14 mouse cellular contexts compared by ENCODE assay signal in genomic region chr10:128866042-128866441, GRCm38 (mm10). TPM values are rescaled to one million over a fixed set of nuclear protein-coding genes. Genes with fewer than 3 reads are reported as not detected.
DNase-seq lines count a peak whose midpoint lies in the region; ATAC-seq and TF ChIP-seq lines count a peak whose summit lies in the region.
"Had no signal": no experiment of that assay in that cellular context is flagged by ENCODE, and none has a peak within 500 bp of the region (broad histone marks: within the 10 kb centered on the region; RNA-seq: fewer than 3 reads in every experiment).

No protein-coding gene starts in this region.

- H3K27ac ChIP-seq in layer of hippocampus, adult 2 months: no peak overlapping the region
- H3K27ac ChIP-seq: hindbrain, embryonic 15.5 days had no signal

- intact Hi-C loops in heart, postnatal 25 days (cut with DNase I): no loop called here

- peak; percentile 67 for TF ChIP-seq CTCF in layer of hippocampus, adult 2 months (conservative IDR thresholded peaks at IDR 0.05)

- no peak for DNase-seq in layer of hippocampus, adult 2 months (ENCODE audit: low spot score in 2 of 2)
- no peak for DNase-seq in layer of hippocampus, postnatal 36 days
- DNase-seq in 416B (ENCODE audit: low read depth): peak; percentile 53
- DNase-seq in CD4-positive helper T cell, adult 2 months (ENCODE audit: low read depth, low spot score): peak; percentile 9
- DNase-seq in embryo, embryonic 10.5 days (ENCODE audit: low spot score): no peak
- DNase-seq in heart, postnatal 25 days (ENCODE audit: low spot score): no peak
- DNase-seq: adrenal gland, postnatal 10 days; cerebellum, postnatal 36 days; gastrocnemius, postnatal 14 days had no signal

- ATAC-seq in common myeloid progenitor, adult 5-6 weeks (replicated peaks; ENCODE audit: low read depth, poor library complexity, severe bottlenecking): 0 out of 2 replicates have a peak, but pooled peaks have one; percentile 54
- no peak; the same call in 1 of the 2 replicates for ATAC-seq in granulocyte monocyte progenitor cell, adult 5-6 weeks (replicated peaks; ENCODE audit: poor library complexity, severe bottlenecking)
- ATAC-seq: forebrain, embryonic 16.5 days had no signal

- no peak overlapping the region for H3K4me3 ChIP-seq in layer of hippocampus, adult 2 months
- H3K4me3 ChIP-seq: hindbrain, embryonic 15.5 days; megakaryocyte, embryonic 14.5 days had no signal

RNA-seq across cellular contexts. Expression of gene Gdf11, which starts 25.5 kb away (rescaled TPM):
- 10 to 100 TPM; 20.5 to 21.9 TPM for total RNA-seq in layer of hippocampus, adult 2 months (2021)
- total RNA-seq in layer of hippocampus, postnatal 36 days (2021): 10 to 100 TPM; 20.4 to 22.7 TPM
- total RNA-seq in common myeloid progenitor, adult 5-6 weeks (2017): 0.39 TPM in 1 of 2 replicates, not detected in the other
- 0.21 TPM in 1 of 2 replicates, not detected in the other for total RNA-seq in granulocyte monocyte progenitor cell, adult 5-6 weeks (2014; fragmentation: Nextera tagmentation)
- total RNA-seq in granulocyte monocyte progenitor cell, adult 5-6 weeks (2017): 0.15 TPM in 1 of 2 replicates, not detected in the other
- 1 to 10 TPM; 2.3 to 2.6 TPM for total RNA-seq in heart, postnatal 25 days (2021)

RNA-seq across cellular contexts. Expression of gene Cd63, which starts 34.7 kb away (rescaled TPM):
- total RNA-seq in layer of hippocampus, adult 2 months (2021): 10 to 100 TPM; 71.0 to 81.9 TPM
- 10 to 100 TPM; 77.8 to 79.7 TPM for total RNA-seq in layer of hippocampus, postnatal 36 days (2021)
- total RNA-seq in common myeloid progenitor, adult 5-6 weeks (2017): 38.5 and 39.6 TPM in 2 replicates
- 139 and 203 TPM in 2 replicates for total RNA-seq in granulocyte monocyte progenitor cell, adult 5-6 weeks (2014; fragmentation: Nextera tagmentation)
- total RNA-seq in granulocyte monocyte progenitor cell, adult 5-6 weeks (2017): 123 and 185 TPM in 2 replicates
- 100 to 1,000 TPM; 110 to 123 TPM for total RNA-seq in heart, postnatal 25 days (2021)

RNA-seq across cellular contexts. Expression of gene Ormdl2, which starts 44.6 kb away (rescaled TPM):
- 1 to 10 TPM; 6.7 to 8.4 TPM for total RNA-seq in layer of hippocampus, adult 2 months (2021)
- 1 to 10 TPM; 8.9 to 9.8 TPM for total RNA-seq in layer of hippocampus, postnatal 36 days (2021)
- 86.6 and 90.4 TPM in 2 replicates for total RNA-seq in common myeloid progenitor, adult 5-6 weeks (2017)
- total RNA-seq in granulocyte monocyte progenitor cell, adult 5-6 weeks (2014; fragmentation: Nextera tagmentation): 33.9 and 84.1 TPM in 2 replicates
- 82.4 and 147 TPM in 2 replicates for total RNA-seq in granulocyte monocyte progenitor cell, adult 5-6 weeks (2017)
- total RNA-seq in heart, postnatal 25 days (2021): 1 to 10 TPM; 7.6 to 9.2 TPM

RNA-seq across cellular contexts. Expression of gene Sarnp, which starts 48.9 kb away (rescaled TPM):
- total RNA-seq in layer of hippocampus, adult 2 months (2021): 10 to 100 TPM; 39.3 to 42.2 TPM
- total RNA-seq in layer of hippocampus, postnatal 36 days (2021): 10 to 100 TPM; 38.9 to 39.5 TPM
- 212 and 320 TPM in 2 replicates for total RNA-seq in common myeloid progenitor, adult 5-6 weeks (2017)
- 184 and 236 TPM in 2 replicates for total RNA-seq in granulocyte monocyte progenitor cell, adult 5-6 weeks (2014; fragmentation: Nextera tagmentation)
- total RNA-seq in granulocyte monocyte progenitor cell, adult 5-6 weeks (2017): 265 and 272 TPM in 2 replicates
- total RNA-seq in heart, postnatal 25 days (2021): 10 to 100 TPM; 38.7 to 44.0 TPM

RNA-seq across cellular contexts. Expression of gene Rdh5, which starts 56.6 kb away (rescaled TPM):
- total RNA-seq in layer of hippocampus, adult 2 months (2021): 1 to 10 TPM; 4.3 to 8.4 TPM
- 1 to 10 TPM; 6.4 to 8.9 TPM for total RNA-seq in layer of hippocampus, postnatal 36 days (2021)
- 2.7 and 7.7 TPM in 2 replicates for total RNA-seq in common myeloid progenitor, adult 5-6 weeks (2017)
- 2.0 and 9.5 TPM in 2 replicates for total RNA-seq in granulocyte monocyte progenitor cell, adult 5-6 weeks (2014; fragmentation: Nextera tagmentation)
- total RNA-seq in granulocyte monocyte progenitor cell, adult 5-6 weeks (2017): 2.4 TPM in 1 of 2 replicates, not detected in the other
- total RNA-seq in heart, postnatal 25 days (2021): 1 to 10 TPM; 5.0 to 7.9 TPM

Comparison
In these comparisons a context has a peak if more than half of its experiments do, and no peak if none do; other contexts are left out.
1. DNase-seq: peak in 416B (single experiment) and CD4-positive helper T cell, adult 2 months (single experiment); none in layer of hippocampus, adult 2 months (0 of 2), layer of hippocampus, postnatal 36 days (0 of 2), embryo, embryonic 10.5 days (single experiment) and heart, postnatal 25 days (single experiment).
2. RNA of gene Gdf11, which starts 25.5 kb away (total RNA-seq): 20.4 to 22.7 TPM in layer of hippocampus, postnatal 36 days and 20.5 to 21.9 TPM in layer of hippocampus, adult 2 months; 2.3 to 2.6 TPM in heart, postnatal 25 days, 0.15 to 0.21 TPM in granulocyte monocyte progenitor cell, adult 5-6 weeks and 0.39 TPM in common myeloid progenitor, adult 5-6 weeks; every median in the first group is over 4 times any median in the second.